ENCODE assay signal across 22 mouse cellular contexts in the genomic region with DNA sequence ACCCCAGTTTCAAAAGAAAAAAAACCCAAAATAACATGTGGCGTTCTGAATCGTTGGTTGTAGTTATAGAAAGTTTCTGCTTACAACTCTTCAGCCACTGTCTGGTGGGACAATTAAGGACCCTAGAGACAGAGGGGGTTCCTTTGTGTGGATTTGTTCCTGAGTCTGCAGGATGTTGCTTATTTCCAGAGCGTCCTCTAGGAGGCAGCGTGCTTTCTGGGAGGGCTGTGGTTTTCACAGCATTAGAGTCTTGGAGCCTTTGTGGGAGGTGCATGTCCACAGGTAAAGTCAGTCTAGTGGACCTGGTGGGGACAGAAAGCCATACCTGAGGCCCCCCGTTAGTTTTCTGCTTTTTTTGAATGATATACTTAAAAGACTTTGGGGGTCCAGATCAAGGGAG.
DNase-seq lines count a peak whose midpoint lies in the region; ATAC-seq and TF ChIP-seq lines count a peak whose summit lies in the region.
"Had no signal": no experiment of that assay in that cellular context is flagged by ENCODE, and none has a peak within 500 bp of the region (broad histone marks: within the 10 kb centered on the region; RNA-seq: fewer than 3 reads in every experiment).

No protein-coding gene starts in this region.

- H3K4me2 ChIP-seq in intestine, postnatal 0 days (replicated peaks; ENCODE audit: low read depth) = no peak overlapping the region
- no peak overlapping the region for H3K4me2 ChIP-seq in intestine, embryonic 16.5 days (ENCODE audit: low read depth, low read length)
- H3K4me2 ChIP-seq in CH12.LX (ENCODE audit: insufficient read depth, low read depth, poor library complexity, severe bottlenecking) = no peak overlapping the region
- no peak overlapping the region for H3K4me2 ChIP-seq in kidney, embryonic 16.5 days (replicated peaks; ENCODE audit: low read depth, low read length)
- H3K4me2 ChIP-seq: embryonic facial prominence, embryonic 15.5 days; forebrain, embryonic 15.5 days; heart, embryonic 12.5 days; midbrain, embryonic 11.5 days; neural tube, embryonic 12.5 days had no signal

- dilution Hi-C loops in CH12.LX (cut with MboI; ENCODE audit: extremely low pct_ligation_motif_present, extremely low pct_unique_long_range_greater_than_20kb, low sequenced_read_pairs) = no loop called here

- no peak overlapping the region for H3K4me3 ChIP-seq in intestine, postnatal 0 days (ENCODE audit: low read depth, low read length)
- no peak overlapping the region for H3K4me3 ChIP-seq in intestine, embryonic 16.5 days (ENCODE audit: low read length)
- H3K4me3 ChIP-seq in CH12.LX (replicated peaks in 1 of 3; ENCODE audit: low read depth in 2 of 3, low read length in 2 of 3, poor library complexity in 1 of 3) (no peak overlapping the region), ES-Bruce4 (ENCODE audit: low read depth, low read length) (no peak overlapping the region)
- no peak overlapping the region for H3K4me3 ChIP-seq in bone marrow macrophage, adult 2 months (ENCODE audit: insufficient read depth, low read length)
- H3K4me3 ChIP-seq in kidney, embryonic 16.5 days (ENCODE audit: low read length) = no peak overlapping the region
- H3K4me3 ChIP-seq: embryonic facial prominence, embryonic 15.5 days; forebrain, embryonic 15.5 days; heart, embryonic 12.5 days; neural tube, embryonic 12.5 days had no signal

- H3K4me1 ChIP-seq in intestine, postnatal 0 days (replicated peaks; ENCODE audit: control insufficient read depth, insufficient read depth, low read length) = no peaks in the 10 kb centered on the region
- no peaks in the 10 kb centered on the region for H3K4me1 ChIP-seq in intestine, embryonic 16.5 days (ENCODE audit: control insufficient read depth, insufficient read depth, low read length)
- H3K4me1 ChIP-seq in CH12.LX (ENCODE audit: control insufficient read depth in 1 of 2, insufficient read depth in 2 of 2) (peaks cover 4 to 10% of the 10 kb centered on the region in 2 experiments; a peak in 2 of 4 replicates), ES-Bruce4 (ENCODE audit: control insufficient read depth, insufficient read depth, low read length) (no peaks in the 10 kb centered on the region)
- H3K4me1 ChIP-seq in bone marrow macrophage, adult 2 months (ENCODE audit: control insufficient read depth, insufficient read depth, low read length) = peaks cover 11% of the 10 kb centered on the region
- no peaks in the 10 kb centered on the region for H3K4me1 ChIP-seq in kidney, embryonic 16.5 days (ENCODE audit: insufficient read depth, low read length)
- H3K4me1 ChIP-seq: neural tube, embryonic 12.5 days had no signal

- peak; percentile 15; the same call in 1 of the 2 replicates for TF ChIP-seq CTCF in intestine, postnatal 0 days (IDR thresholded peaks at IDR 0.05; ENCODE audit: low read depth)
- peak; percentile 17 to 54; a peak in 3 of 4 replicates for TF ChIP-seq CTCF in CH12.LX (conservative IDR thresholded peaks at IDR 0.05 in 1 of 2, IDR thresholded peaks at IDR 0.05 in 1 of 2; ENCODE audit: low read depth in 2 of 2, low read length in 2 of 2)
- TF ChIP-seq CTCF in ES-Bruce4 (IDR thresholded peaks at IDR 0.05; ENCODE audit: low read depth, low read length) = peak; percentile 23
- TF ChIP-seq CTCF in bone marrow macrophage, adult 2 months (IDR thresholded peaks at IDR 0.05; ENCODE audit: low read depth, low read length) = 0 out of 2 replicates have a peak, but pooled peaks have one; percentile 8

- H3K79me2 ChIP-seq in CH12.LX (replicated peaks; ENCODE audit: control insufficient read depth, extremely low read depth, insufficient read depth, poor library complexity, severe bottlenecking) = no peaks in the 10 kb centered on the region

- no peaks in the 10 kb centered on the region for H3K36me3 ChIP-seq in intestine, postnatal 0 days (ENCODE audit: control insufficient read depth, insufficient read depth)
- no peaks in the 10 kb centered on the region for H3K36me3 ChIP-seq in intestine, embryonic 16.5 days (ENCODE audit: control insufficient read depth, insufficient read depth, low read length)
- H3K36me3 ChIP-seq in CH12.LX (replicated peaks in 1 of 2; ENCODE audit: control insufficient read depth in 1 of 2, insufficient read depth in 1 of 2, low read length in 1 of 2) = no peaks in the 10 kb centered on the region
- H3K36me3 ChIP-seq in ES-Bruce4 (ENCODE audit: control insufficient read depth, insufficient read depth, low read length, poor library complexity, severe bottlenecking) = no peaks in the 10 kb centered on the region
- H3K36me3 ChIP-seq in kidney, embryonic 16.5 days (ENCODE audit: insufficient read depth, low read length) = no peaks in the 10 kb centered on the region
- H3K36me3 ChIP-seq: embryonic facial prominence, embryonic 15.5 days; forebrain, embryonic 15.5 days; G1E; heart, embryonic 12.5 days; neural tube, embryonic 12.5 days had no signal

- in situ Hi-C loops in CH12.LX (cut with MboI; ENCODE audit: low pct_ligation_motif_present, low pct_unique_long_range_greater_than_20kb, low sequenced_read_pairs) = no loop called here

- TF ChIP-seq EP300 in CH12.LX (IDR thresholded peaks at IDR 0.05; ENCODE audit: low read length) (no peak), ES-Bruce4 (IDR thresholded peaks at IDR 0.05; ENCODE audit: insufficient read depth, low read depth, low read length) (no peak)

- H3K9ac ChIP-seq in intestine, postnatal 0 days (ENCODE audit: low read depth, low read length) = no peak overlapping the region
- no peak overlapping the region for H3K9ac ChIP-seq in intestine, embryonic 16.5 days (ENCODE audit: low read depth, low read length)
- H3K9ac ChIP-seq in CH12.LX (ENCODE audit: insufficient read depth, low read depth) (no peak overlapping the region), ES-Bruce4 (ENCODE audit: low read depth, poor library complexity, severe bottlenecking) (no peak overlapping the region)
- no peak overlapping the region for H3K9ac ChIP-seq in kidney, embryonic 16.5 days (replicated peaks; ENCODE audit: low read length)
- H3K9ac ChIP-seq: embryonic facial prominence, embryonic 15.5 days; forebrain, embryonic 15.5 days; heart, embryonic 12.5 days; neural tube, embryonic 12.5 days had no signal

- no peaks in the 10 kb centered on the region for H3K27me3 ChIP-seq in intestine, postnatal 0 days (replicated peaks; ENCODE audit: control insufficient read depth, insufficient read depth, low read length)
- H3K27me3 ChIP-seq in intestine, embryonic 16.5 days (replicated peaks; ENCODE audit: control insufficient read depth, insufficient read depth, low read length) = no peaks in the 10 kb centered on the region
- H3K27me3 ChIP-seq in CH12.LX (replicated peaks) (peaks cover 19% of the 10 kb centered on the region), ES-Bruce4 (ENCODE audit: control insufficient read depth, insufficient read depth, low read length, poor library complexity, severe bottlenecking) (no peaks in the 10 kb centered on the region)
- H3K27me3 ChIP-seq in kidney, embryonic 16.5 days (ENCODE audit: insufficient read depth, low read length) = no peaks in the 10 kb centered on the region
- H3K27me3 ChIP-seq: embryonic facial prominence, embryonic 15.5 days; forebrain, embryonic 15.5 days; heart, embryonic 12.5 days; neural tube, embryonic 12.5 days had no signal

- DNase-seq in CH12.LX (ENCODE audit: extremely low read depth) = no peak
- no peak for DNase-seq in kidney, adult 8-10 months
- DNase-seq: B cell, adult 2 months; cerebellum, adult 9-10 months; gastrocnemius, postnatal 10 days; heart, postnatal 10 days; kidney, adult 2 months; kidney, postnatal 14 days; layer of hippocampus, postnatal 36 days; right cerebral cortex, postnatal 14 days had no signal

- H3K9me3 ChIP-seq in intestine, postnatal 0 days (ENCODE audit: control insufficient read depth) = no peaks in the 10 kb centered on the region
- H3K9me3 ChIP-seq in intestine, embryonic 16.5 days (ENCODE audit: control insufficient read depth, low read length) = no peaks in the 10 kb centered on the region
- H3K9me3 ChIP-seq in CH12.LX (replicated peaks; ENCODE audit: low read length) (no peaks in the 10 kb centered on the region), ES-Bruce4 (replicated peaks; ENCODE audit: control insufficient read depth, insufficient read depth, low read length, poor library complexity, severe bottlenecking) (no peaks in the 10 kb centered on the region)
- H3K9me3 ChIP-seq in kidney, embryonic 16.5 days (ENCODE audit: low read length) = no peaks in the 10 kb centered on the region
- H3K9me3 ChIP-seq: embryonic facial prominence, embryonic 15.5 days; forebrain, embryonic 15.5 days; heart, embryonic 12.5 days; neural tube, embryonic 12.5 days had no signal

- ATAC-seq in intestine, postnatal 0 days = no peak
- ATAC-seq in intestine, embryonic 16.5 days = no peak
- ATAC-seq in kidney, embryonic 16.5 days (ENCODE audit: low FRiP score, low TSS enrichment) = no peak
- ATAC-seq: forebrain, embryonic 15.5 days; lung, postnatal 0 days had no signal

- TF ChIP-seq POLR2A in CH12.LX (IDR thresholded peaks at IDR 0.05; ENCODE audit: low read depth, low read length) = no peak
- no peak for TF ChIP-seq POLR2A in ES-Bruce4 (IDR thresholded peaks at IDR 0.05; ENCODE audit: insufficient read depth, low read length)
- no peak for TF ChIP-seq POLR2A in bone marrow macrophage, adult 2 months (IDR thresholded peaks at IDR 0.05; ENCODE audit: borderline replicate concordance, low read depth, low read length)

- TF ChIP-seq RAD21 in CH12.LX (IDR thresholded peaks at IDR 0.05; ENCODE audit: low read depth, low read length) = peak; percentile 23

- no peak overlapping the region for H3K27ac ChIP-seq in intestine, postnatal 0 days (ENCODE audit: low read depth, low read length)
- no peak overlapping the region for H3K27ac ChIP-seq in intestine, embryonic 16.5 days (ENCODE audit: low read length)
- no peak overlapping the region for H3K27ac ChIP-seq in CH12.LX (ENCODE audit: insufficient read depth, low read depth)
- H3K27ac ChIP-seq in ES-Bruce4 (ENCODE audit: insufficient read depth, low read length) = no peak overlapping the region
- no peak overlapping the region for H3K27ac ChIP-seq in bone marrow macrophage, adult 2 months (ENCODE audit: insufficient read depth, low read depth, low read length)
- H3K27ac ChIP-seq in kidney, embryonic 16.5 days (ENCODE audit: low read length) = no peak overlapping the region
- H3K27ac ChIP-seq: embryonic facial prominence, embryonic 15.5 days; forebrain, embryonic 15.5 days; neural tube, embryonic 12.5 days had no signal

- whole genome bisulfite sequencing in intestine, postnatal 0 days = 82% methylated on average over 5 of the region's 5 CpGs
- WGBS in intestine, embryonic 16.5 days = 76% methylated on average over 5 of the region's 5 CpGs
- 87% methylated on average over 5 of the region's 5 CpGs for WGBS in kidney, embryonic 16.5 days

TF ChIP-seq in CH12.LX, 34 proteins besides CTCF, POLR2A, EP300 and RAD21 (continues in another document):
- TF ChIP-seq MXI1 (IDR thresholded peaks at IDR 0.05; ENCODE audit: low read depth, low read length) (no peak), PAX5 (IDR thresholded peaks at IDR 0.05; ENCODE audit: low read length) (no peak), ELF1 (IDR thresholded peaks at IDR 0.05; ENCODE audit: low read depth, low read length) (no peak), BHLHE40 (IDR thresholded peaks at IDR 0.05; ENCODE audit: low read depth, low read length) (no peak), GABPA (IDR thresholded peaks at IDR 0.05; ENCODE audit: insufficient replicate concordance, low read depth, low read length) (no peak), ZNF384 (IDR thresholded peaks at IDR 0.05; ENCODE audit: low read depth, low read length) (no peak)
